Mouse (Mus musculus) ovary, postnatal 14 days (tissue): Measurements from ENCODE around the gene Ctsa.
"Not testable (repeated sequence)": the region's sequence is repeated elsewhere in the genome, so short reads cannot be mapped to it uniquely, and the experiment has no call there.

Experiments
- DNase-seq: peaks from one replicate; pipeline ENCODE4 v3.0.0; 2022; ENCODE audit warnings: low spot score

The Ctsa gene

GRCm38 (mm10) chr2:164856309-164857100 lies 23.8 kb downstream of the Ctsa start:
- no peak for DNase-seq

GRCm38 (mm10) chr2:164857101-164857821 lies 24.6 kb downstream of the Ctsa start, which contains the start of gene Pltp:
Gene Pltp (minus strand): TSS chr2:164857711.
- DNase-seq, result peak; percentile 44

GRCm38 (mm10) chr2:164857842-164858553 lies 25.3 kb downstream of the Ctsa start:
- no peak for DNase-seq

GRCm38 (mm10) chr2:164859155-164859554 lies 26.5 kb downstream of the Ctsa start:
- DNase-seq, result no peak

GRCm38 (mm10) chr2:164859640-164860432 lies 27.2 kb downstream of the Ctsa start:
- DNase-seq, result no peak

- no peak for DNase-seq
These were observed 28.4 kb downstream of the Ctsa start for GRCm38 (mm10) chr2:164861094-164861493.

- peak; percentile 67 for DNase-seq
These were observed 29.6 kb downstream of the Ctsa start for GRCm38 (mm10) chr2:164862179-164862861.

GRCm38 (mm10) chr2:164863411-164863810 lies 30.7 kb downstream of the Ctsa start:
- not testable (repeated sequence) for DNase-seq

GRCm38 (mm10) chr2:164864593-164864992 lies 31.9 kb downstream of the Ctsa start:
- no peak for DNase-seq

GRCm38 (mm10) chr2:164866741-164867551 lies 34.3 kb downstream of the Ctsa start:
- DNase-seq, result peak; percentile 46

- DNase-seq, result no peak
These were observed 34.9 kb downstream of the Ctsa start for GRCm38 (mm10) chr2:164867566-164867965.

GRCm38 (mm10) chr2:164868491-164868890 lies 35.8 kb downstream of the Ctsa start:
- no peak for DNase-seq

- no peak for DNase-seq
These were observed 39.1 kb downstream of the Ctsa start for GRCm38 (mm10) chr2:164871602-164872303.

GRCm38 (mm10) chr2:164873621-164874020 lies 40.9 kb downstream of the Ctsa start:
- DNase-seq, result no peak

GRCm38 (mm10) chr2:164874239-164874769 lies 41.6 kb downstream of the Ctsa start:
- no peak for DNase-seq

GRCm38 (mm10) chr2:164875648-164876047 lies 43.0 kb downstream of the Ctsa start:
- not testable (repeated sequence) for DNase-seq

- not testable (repeated sequence) for DNase-seq
These were observed 44.9 kb downstream of the Ctsa start for GRCm38 (mm10) chr2:164877376-164878215.

- DNase-seq, result peak; percentile 53
These were observed 46.0 kb downstream of the Ctsa start for GRCm38 (mm10) chr2:164878509-164879227.
